Mouse (Mus musculus): ENCODE measurements around the gene Mad1l1. TPM values are rescaled to one million over a fixed set of nuclear protein-coding genes. Genes with fewer than 3 reads are reported as not detected.

Gene Mad1l1
- polyA plus RNA-seq, 1 experiment from 2014 or later: 60.8 TPM

DNA sequence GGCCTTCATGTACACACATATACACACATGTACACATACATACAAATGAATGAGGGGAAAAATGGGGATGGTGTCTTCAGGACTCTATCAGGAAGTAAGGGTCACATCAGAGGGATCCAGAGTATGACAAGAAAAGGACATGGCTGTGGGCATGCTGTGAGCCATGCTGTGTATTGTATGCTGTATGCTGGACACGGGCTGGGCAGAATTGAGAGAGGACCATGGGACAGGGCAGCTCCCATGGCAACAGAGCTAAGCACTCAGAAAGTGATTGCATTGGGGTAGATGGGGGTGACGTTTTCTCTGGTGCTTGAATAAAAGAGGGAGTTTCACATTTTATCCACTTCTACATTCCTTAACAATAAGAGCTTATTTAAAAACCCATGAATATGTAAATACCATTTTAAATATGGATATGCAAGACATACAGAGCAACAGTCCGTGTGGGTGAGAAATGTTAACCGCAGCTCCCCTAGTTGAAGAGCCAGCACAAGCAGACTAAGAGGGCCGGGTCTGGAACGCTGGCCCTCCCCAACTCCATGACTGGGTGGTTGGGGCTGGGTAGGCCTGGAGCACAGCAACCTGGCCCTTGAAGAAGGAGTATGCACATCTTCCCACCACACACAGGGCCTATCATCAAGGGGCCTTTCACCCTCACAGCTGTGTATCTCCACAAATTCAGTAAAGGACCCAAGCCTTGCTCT lies 71.8 kb downstream of the Mad1l1 start:
- Histone ChIP-seq H3K9me3 (no peaks in the 10 kb centered on the region), H3K36me3 (replicated peaks) (peaks cover 27% of the 10 kb centered on the region; the same call in 1 of the 2 replicates), H3K27ac (no peak overlapping the region), H3K4me1 (peaks cover 7% of the 10 kb centered on the region; the same call in 1 of the 2 replicates), H3K4me3 (no peak overlapping the region), H3K27me3 (ENCODE audit: poor library complexity, severe bottlenecking) (no peaks in the 10 kb centered on the region)
- WGBS: 86% methylated on average over 6 of the region's 6 CpGs
- no peak for DNase-seq (ENCODE audit: extremely low spot score, low spot score)

GRCm38 (mm10) chr5:140248101-140248500 lies 73.3 kb downstream of the Mad1l1 start:
- Histone ChIP-seq H3K27ac (no peak overlapping the region), H3K27me3 (ENCODE audit: poor library complexity, severe bottlenecking) (no peaks in the 10 kb centered on the region), H3K4me3 (no peak overlapping the region), H3K36me3 (replicated peaks) (peaks cover 22% of the 10 kb centered on the region; the same call in 1 of the 2 replicates), H3K9me3 (no peaks in the 10 kb centered on the region), H3K4me1 (peaks cover 7% of the 10 kb centered on the region; the same call in 1 of the 2 replicates)
- 83% methylated on average over 2 of the region's 2 CpGs for WGBS
- no peak for DNase-seq (ENCODE audit: extremely low spot score, low spot score)

DNA sequence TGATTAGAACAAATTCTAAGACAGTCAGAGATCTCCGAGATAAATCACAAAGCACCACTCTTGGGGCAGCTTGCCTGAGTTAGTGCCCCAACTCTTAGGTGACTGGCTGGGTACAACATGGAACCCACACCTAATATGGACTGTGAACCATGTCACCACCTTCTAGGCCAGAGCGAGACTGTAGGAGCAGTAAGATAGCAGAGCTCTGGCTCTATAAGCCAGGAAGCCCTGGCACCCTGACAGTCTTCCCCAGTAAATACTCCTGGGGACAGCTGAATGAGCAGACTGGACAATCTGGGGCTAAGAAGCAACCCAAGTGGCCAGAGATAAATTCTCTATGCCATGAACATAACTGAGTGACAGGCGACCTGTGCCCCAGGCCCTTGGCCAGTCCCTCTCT lies 81.1 kb downstream of the Mad1l1 start:
- Histone ChIP-seq H3K27me3 (ENCODE audit: poor library complexity, severe bottlenecking) (no peaks in the 10 kb centered on the region), H3K4me1 (0 out of 2 replicates have a peak, but pooled peaks cover 3% of the 10 kb centered on the region), H3K4me3 (no peak overlapping the region), H3K9me3 (no peaks in the 10 kb centered on the region), H3K27ac (no peak overlapping the region), H3K36me3 (replicated peaks) (peaks cover 14% of the 10 kb centered on the region)
- DNase-seq (ENCODE audit: extremely low spot score, low spot score): no peak
- 92% methylated on average over 3 of the region's 3 CpGs for WGBS

DNA sequence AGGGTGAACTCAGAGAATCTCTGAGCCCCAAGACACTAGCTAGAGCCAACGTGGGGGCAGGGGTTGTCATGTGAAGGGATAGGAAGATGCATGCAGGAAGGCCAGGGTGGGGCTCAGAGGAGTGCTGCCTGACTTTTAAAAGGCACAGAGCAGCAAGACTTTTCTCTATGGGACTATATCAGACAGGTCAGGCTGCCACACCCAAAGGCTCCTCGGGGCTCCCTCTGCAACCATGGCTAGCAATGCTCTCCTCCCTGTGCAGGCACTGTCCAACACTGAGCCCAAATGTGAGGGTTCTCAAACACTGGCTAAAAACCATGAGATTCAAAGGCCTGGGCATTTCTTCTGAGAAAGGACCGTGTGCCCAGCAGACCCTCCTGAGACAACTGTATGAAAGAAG lies 82.5 kb downstream of the Mad1l1 start:
- no peaks in the 10 kb centered on the region for H3K27me3 ChIP-seq (ENCODE audit: poor library complexity, severe bottlenecking)
- 86% methylated on average over 3 of the region's 3 CpGs for WGBS
- H3K9me3 ChIP-seq: no peaks in the 10 kb centered on the region
- no peak for DNase-seq (ENCODE audit: extremely low spot score, low spot score)
- H3K36me3 ChIP-seq (replicated peaks): peaks cover 15% of the 10 kb centered on the region
- H3K27ac ChIP-seq: 0 out of 2 replicates have a peak overlapping the region, but pooled peaks have one; percentile 15
- no peak overlapping the region for H3K4me3 ChIP-seq
- peaks cover 11% of the 10 kb centered on the region for H3K4me1 ChIP-seq

- peaks cover 12% of the 10 kb centered on the region; the same call in 1 of the 2 replicates for H3K36me3 ChIP-seq (replicated peaks)
- WGBS: 92% methylated on average over 6 of the region's 6 CpGs
- no peak for DNase-seq (ENCODE audit: extremely low spot score, low spot score)
Measured at GRCm38 (mm10) chr5:140230818-140231217, 90.5 kb downstream of the Mad1l1 start.

DNA sequence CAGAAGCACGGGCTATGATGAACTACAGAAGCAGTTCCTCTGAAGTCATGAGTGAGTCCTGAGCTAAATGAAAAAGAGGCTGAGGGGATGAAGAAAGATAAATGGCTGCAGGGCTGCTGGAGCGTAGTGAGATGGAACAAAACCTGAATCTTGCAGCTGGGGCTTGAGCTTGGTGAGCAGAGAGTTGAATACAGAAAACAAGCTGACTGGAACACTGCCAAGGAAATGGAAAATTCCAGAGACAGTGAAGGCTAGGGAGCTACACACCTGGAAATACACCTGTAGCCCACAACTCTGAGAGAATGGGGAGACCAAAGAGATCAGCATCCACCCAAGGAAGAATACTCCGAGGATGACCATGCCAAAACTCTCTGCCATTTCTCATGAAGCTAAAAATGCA lies 93.0 kb downstream of the Mad1l1 start:
- Histone ChIP-seq H3K4me3 (no peak overlapping the region), H3K9me3 (no peaks in the 10 kb centered on the region), H3K36me3 (replicated peaks) (peaks cover 9% of the 10 kb centered on the region; the same call in 1 of the 2 replicates), H3K4me1 (peaks cover 25% of the 10 kb centered on the region), H3K27me3 (ENCODE audit: poor library complexity, severe bottlenecking) (no peaks in the 10 kb centered on the region), H3K27ac (no peak overlapping the region)
- 96% methylated on average over 3 of the region's 3 CpGs for WGBS
- no peak for DNase-seq (ENCODE audit: extremely low spot score, low spot score)

More at GRCm38 (mm10) chr5:140230818-140231217, 90.5 kb downstream of the Mad1l1 start:
- Histone ChIP-seq H3K4me1 (peaks cover 27% of the 10 kb centered on the region), H3K9me3 (no peaks in the 10 kb centered on the region), H3K27me3 (ENCODE audit: poor library complexity, severe bottlenecking) (no peaks in the 10 kb centered on the region), H3K4me3 (no peak overlapping the region), H3K27ac (no peak overlapping the region)

- peak overlapping the region; percentile 32; the same call in 1 of the 2 replicates for H3K27ac ChIP-seq
- no peak overlapping the region for H3K4me3 ChIP-seq
- peaks cover 33% of the 10 kb centered on the region for H3K4me1 ChIP-seq
- H3K9me3 ChIP-seq: no peaks in the 10 kb centered on the region
- H3K36me3 ChIP-seq (replicated peaks): peaks cover 9% of the 10 kb centered on the region; the same call in 1 of the 2 replicates
- 84% methylated on average over 3 of the region's 3 CpGs for WGBS
- no peaks in the 10 kb centered on the region for H3K27me3 ChIP-seq (ENCODE audit: poor library complexity, severe bottlenecking)
- DNase-seq (ENCODE audit: extremely low spot score, low spot score): no peak
Measured at GRCm38 (mm10) chr5:140226871-140227270, 94.5 kb downstream of the Mad1l1 start.

- no peaks in the 10 kb centered on the region for H3K9me3 ChIP-seq
- no peak overlapping the region for H3K4me3 ChIP-seq
- H3K27ac ChIP-seq: no peak overlapping the region
- DNase-seq (ENCODE audit: extremely low spot score, low spot score): no peak
- H3K4me1 ChIP-seq: peaks cover 40% of the 10 kb centered on the region
- H3K27me3 ChIP-seq (ENCODE audit: poor library complexity, severe bottlenecking): no peaks in the 10 kb centered on the region
- peaks cover 9% of the 10 kb centered on the region; the same call in 1 of the 2 replicates for H3K36me3 ChIP-seq (replicated peaks)
- 78% methylated on average over 2 of the region's 2 CpGs for WGBS
Measured at GRCm38 (mm10) chr5:140225881-140226280, 95.5 kb downstream of the Mad1l1 start.

- DNase-seq (ENCODE audit: extremely low spot score, low spot score): no peak
- Histone ChIP-seq H3K4me1 (peaks cover 45% of the 10 kb centered on the region), H3K36me3 (replicated peaks) (peaks cover 6% of the 10 kb centered on the region; the same call in 1 of the 2 replicates), H3K27me3 (ENCODE audit: poor library complexity, severe bottlenecking) (no peaks in the 10 kb centered on the region), H3K9me3 (no peaks in the 10 kb centered on the region), H3K27ac (no peak overlapping the region), H3K4me3 (no peak overlapping the region)
- 91% methylated on average over 2 of the region's 2 CpGs for WGBS
Measured at GRCm38 (mm10) chr5:140225103-140225502, 96.2 kb downstream of the Mad1l1 start.

DNA sequence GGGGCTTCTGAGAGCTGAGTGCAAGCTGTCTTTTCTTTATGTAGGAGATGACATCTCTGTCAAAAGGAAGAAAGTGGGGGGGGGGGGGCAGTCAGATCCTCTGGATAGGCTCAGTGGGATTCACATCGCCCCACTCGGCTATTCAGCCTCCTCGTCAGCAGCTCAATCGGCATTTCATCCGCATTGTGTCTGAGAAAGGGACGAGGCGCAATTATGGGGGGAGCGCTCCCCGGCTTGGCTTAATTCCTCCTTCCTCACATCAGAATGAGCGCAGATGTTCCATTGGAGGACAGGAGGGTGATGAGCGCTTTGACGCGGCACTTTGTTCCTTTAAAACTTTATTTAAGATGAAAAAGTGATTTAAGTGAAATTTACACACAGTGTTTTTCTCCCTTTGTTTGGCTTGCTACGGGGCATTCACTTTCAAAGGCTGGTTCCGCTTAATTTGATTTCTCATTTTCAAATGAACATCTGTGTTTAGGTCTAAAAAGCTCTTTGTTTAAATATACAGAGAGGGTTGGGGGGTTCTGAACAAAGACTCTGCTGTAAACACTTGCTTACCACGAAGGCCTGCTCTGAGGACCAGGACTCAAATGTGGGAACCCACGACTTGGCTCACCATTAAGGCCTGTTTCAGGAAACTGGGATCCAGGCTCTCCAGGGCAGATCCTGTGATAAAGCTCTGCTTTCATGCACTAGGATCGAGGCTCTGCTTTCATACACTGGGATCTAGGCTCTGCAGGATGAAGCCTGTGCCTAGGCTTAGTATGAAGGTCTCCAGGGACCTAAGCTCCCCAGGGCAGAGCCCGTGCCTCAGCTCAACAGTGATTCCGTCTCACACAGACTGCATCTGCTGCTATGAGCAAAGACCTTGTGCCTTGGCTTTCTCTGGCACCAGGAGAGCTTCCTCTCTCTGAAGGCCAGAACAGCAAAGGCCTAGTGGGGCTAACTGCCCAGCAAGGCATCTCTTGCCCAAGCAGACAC lies 98.0 kb downstream of the Mad1l1 start:
- DNase-seq (ENCODE audit: extremely low spot score, low spot score): peak; percentile 21
- WGBS: 34% methylated on average over 20 of the region's 20 CpGs
- Histone ChIP-seq H3K27ac (peak overlapping the region; percentile 82), H3K4me1 (peaks cover 57% of the 10 kb centered on the region), H3K9me3 (no peaks in the 10 kb centered on the region), H3K27me3 (ENCODE audit: poor library complexity, severe bottlenecking) (no peaks in the 10 kb centered on the region), H3K36me3 (replicated peaks) (no peaks in the 10 kb centered on the region), H3K4me3 (no peak overlapping the region)

- WGBS: 90% methylated on average over 3 of the region's 3 CpGs
- peaks cover 58% of the 10 kb centered on the region for H3K4me1 ChIP-seq
- no peak overlapping the region for H3K4me3 ChIP-seq
- no peak for DNase-seq (ENCODE audit: extremely low spot score, low spot score)
- no peak overlapping the region for H3K27ac ChIP-seq
- no peaks in the 10 kb centered on the region for H3K9me3 ChIP-seq
- H3K27me3 ChIP-seq (ENCODE audit: poor library complexity, severe bottlenecking): no peaks in the 10 kb centered on the region
- H3K36me3 ChIP-seq (replicated peaks): no peaks in the 10 kb centered on the region
Measured at GRCm38 (mm10) chr5:140221016-140221650, 100.2 kb downstream of the Mad1l1 start.

- no peaks in the 10 kb centered on the region for H3K9me3 ChIP-seq
- peaks cover 53% of the 10 kb centered on the region for H3K4me1 ChIP-seq
- H3K27me3 ChIP-seq (ENCODE audit: poor library complexity, severe bottlenecking): no peaks in the 10 kb centered on the region
- 91% methylated on average over 1 of the region's 1 CpGs for WGBS
- DNase-seq (ENCODE audit: extremely low spot score, low spot score): no peak
- no peak overlapping the region for H3K4me3 ChIP-seq
- no peaks in the 10 kb centered on the region for H3K36me3 ChIP-seq (replicated peaks)
- no peak overlapping the region for H3K27ac ChIP-seq
Measured at GRCm38 (mm10) chr5:140219252-140219651, 102.1 kb downstream of the Mad1l1 start.

Data from forebrain, embryonic 10.5 days (tissue).